Mouse (Mus musculus) E14TG2a.4 (cell line): Measurements from ENCODE around the gene Rapgef3.

Source experiments
- CTCF ChIP-seq: conservative IDR thresholded peaks from 2 replicates; pipeline ENCODE4 v1.5.1; 2014; ENCODE audit warnings: low read length
- NANOG ChIP-seq: IDR thresholded peaks from 2 replicates; pipeline ENCODE4 v1.6.1; 2014; ENCODE audit warnings: borderline replicate concordance, low read length, mixed read lengths

DNA sequence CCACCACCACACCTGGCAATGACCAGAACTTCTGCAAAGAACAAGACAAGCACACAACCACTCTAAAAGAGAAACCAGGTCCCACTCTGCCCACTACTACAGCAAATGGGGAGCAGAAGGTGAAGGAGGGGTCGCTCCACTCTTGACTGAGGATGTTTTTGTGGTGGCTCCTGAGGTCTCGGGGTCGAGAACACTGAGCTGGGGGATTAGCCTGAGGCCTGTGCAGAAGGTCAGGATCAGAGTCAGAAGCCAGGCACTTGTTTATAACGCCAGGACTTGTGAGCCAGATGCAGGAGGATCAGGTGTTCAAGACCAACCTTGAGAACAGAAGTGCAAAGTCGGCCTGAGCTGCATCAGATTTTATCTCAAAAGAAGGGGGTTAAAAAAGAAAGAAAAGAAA, 40.3 kb downstream of the Rapgef3 start:
- no peak for TF ChIP-seq CTCF
- TF ChIP-seq NANOG, result no peak
